Mouse (Mus musculus): ENCODE measurements around the gene Ddx56.
"Not testable (repeated sequence)": the region's sequence is repeated elsewhere in the genome, so short reads cannot be mapped to it uniquely, and the experiment has no call there.

Gene Ddx56

DNA sequence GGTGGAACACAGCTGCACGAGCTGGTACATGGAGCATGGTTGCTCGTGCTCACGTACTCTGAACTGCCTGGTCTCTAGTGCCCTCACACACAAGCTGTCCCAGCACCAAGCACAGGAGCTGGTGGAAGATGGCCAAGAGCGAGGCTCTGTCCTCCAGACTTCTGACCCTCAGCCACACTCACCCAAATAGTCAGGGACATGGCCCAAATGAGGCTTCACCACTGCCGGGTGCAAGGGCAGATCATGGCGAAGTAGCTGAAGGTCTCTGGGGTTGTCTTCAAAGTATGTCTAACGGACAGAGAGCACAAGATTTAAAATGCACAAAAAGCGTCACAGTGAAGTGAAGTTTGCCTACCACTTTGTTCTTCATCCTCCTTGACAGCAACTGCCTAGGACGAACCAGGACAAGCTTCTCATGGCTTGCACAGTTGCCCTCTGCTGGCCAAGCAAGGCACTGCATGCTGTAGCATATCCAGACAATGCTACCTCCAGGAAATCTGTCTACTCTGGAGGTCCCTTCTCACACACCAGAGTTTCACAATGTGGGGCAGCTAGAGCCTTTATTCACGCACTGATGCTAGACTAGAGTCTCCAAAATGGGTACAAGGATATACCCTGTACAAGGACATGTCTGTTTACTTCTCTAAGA, 6.0 kb downstream of the Ddx56 start:
- peak; percentile 93 for DNase-seq (ENCODE audit: low spot score)

DNA sequence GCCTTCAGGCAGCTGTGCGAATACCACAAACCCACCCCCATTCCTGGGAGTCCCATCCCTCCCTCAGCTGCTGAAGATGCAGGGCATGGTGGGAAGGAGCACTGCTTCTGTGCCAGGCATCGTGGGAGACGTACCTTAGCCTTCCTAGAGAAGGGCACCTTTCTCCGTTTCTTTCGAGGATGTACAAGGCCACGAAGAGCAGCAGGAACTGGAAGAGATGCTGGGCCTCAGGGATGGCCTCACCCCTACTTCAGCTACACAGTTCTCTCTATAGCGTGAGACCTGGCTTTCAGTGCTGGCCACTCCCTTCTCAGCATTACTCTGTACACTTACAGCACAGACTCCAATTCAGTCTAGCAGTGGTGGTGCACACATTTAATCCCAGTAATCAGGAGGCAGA, 8.2 kb downstream of the Ddx56 start:
- DNase-seq (ENCODE audit: low spot score): no peak

DNA sequence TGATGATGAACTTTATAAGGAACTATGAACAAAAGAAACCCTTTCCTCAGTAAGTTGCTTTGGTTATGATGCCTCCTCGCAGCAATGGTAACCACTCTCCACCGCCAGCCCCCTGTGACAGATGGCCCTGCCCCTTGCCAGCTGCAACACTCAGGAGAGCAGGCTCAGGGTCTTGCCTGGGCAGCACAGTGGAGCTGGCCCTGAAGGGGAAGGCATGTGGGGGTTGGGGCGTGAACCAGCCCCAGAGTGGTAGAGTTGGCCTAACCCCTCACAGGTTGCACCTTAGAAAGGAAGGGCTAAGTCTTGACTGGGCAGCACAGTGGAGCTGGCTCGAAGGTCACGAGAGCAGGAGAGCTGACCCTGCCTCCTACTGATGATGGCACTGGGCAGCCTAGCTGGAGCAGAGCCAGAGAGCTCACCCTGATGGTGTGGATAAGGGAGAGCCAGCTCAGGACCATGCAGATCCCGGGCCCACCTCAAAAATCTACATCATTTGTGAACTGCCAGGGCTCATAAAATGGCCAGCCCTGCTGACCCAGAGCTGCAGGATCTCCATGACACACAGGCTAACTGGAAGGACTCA, 11.0 kb downstream of the Ddx56 start:
- DNase-seq (ENCODE audit: low spot score): no peak

DNA sequence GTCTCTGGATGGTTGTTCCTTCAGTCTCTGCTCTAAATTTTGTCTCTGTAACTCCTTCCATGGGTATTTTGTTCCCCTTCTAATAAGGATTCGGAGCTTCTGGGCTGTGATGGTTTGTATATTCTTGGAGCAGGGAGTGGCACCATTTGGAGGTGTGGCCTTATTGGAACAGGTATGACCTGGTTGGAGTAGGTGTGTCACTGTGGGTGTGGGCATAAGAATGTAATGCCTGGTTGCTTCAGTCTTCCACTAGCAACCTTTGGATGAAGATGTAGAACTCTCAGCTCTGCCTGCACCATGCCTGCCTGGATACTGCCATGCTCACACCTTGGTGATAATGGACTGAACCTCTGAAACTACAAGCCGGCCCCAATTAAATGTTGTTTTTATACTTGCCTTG, 13.0 kb downstream of the Ddx56 start:
- DNase-seq (ENCODE audit: low spot score): not testable (repeated sequence)

DNA sequence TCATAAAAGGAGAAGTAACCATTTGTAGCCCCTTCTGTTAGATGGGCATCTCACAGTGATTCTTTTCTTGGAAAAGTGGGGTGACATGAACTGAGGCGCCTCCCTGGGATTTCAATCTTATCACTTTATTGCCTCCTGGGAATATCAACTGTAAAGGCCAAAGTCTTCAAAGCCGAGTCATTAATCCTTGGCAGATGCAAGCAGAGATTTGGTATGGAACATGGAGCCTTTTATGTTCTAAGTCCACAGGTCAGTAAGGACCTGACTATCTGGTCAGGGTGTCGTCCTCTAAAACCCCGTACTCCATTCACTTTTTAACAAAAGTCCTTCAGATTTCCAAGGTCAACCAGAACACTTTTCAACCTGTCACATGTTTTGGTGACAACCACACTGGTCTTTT, 14.7 kb downstream of the Ddx56 start:
- DNase-seq (ENCODE audit: low spot score): no peak

DNA sequence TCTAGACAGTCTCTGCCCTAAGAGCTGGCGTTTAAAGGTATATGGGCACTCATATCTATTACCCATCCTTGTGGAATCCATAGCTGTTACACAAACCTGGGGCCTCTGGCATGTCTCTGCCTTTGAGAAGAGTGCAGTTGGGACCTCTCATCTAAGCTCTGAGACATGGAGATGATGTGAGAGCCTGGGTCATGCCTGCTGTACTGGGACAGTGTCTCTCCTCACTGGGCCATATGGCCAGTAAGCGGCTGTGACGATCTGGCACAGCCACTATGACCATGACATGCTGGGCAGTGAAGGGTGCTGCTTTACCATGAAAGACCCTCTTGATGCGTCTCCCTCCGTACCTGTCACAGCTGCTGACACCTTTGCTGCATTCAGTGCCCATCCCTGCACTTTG, 15.3 kb downstream of the Ddx56 start:
- no peak for DNase-seq (ENCODE audit: low spot score)

DNA sequence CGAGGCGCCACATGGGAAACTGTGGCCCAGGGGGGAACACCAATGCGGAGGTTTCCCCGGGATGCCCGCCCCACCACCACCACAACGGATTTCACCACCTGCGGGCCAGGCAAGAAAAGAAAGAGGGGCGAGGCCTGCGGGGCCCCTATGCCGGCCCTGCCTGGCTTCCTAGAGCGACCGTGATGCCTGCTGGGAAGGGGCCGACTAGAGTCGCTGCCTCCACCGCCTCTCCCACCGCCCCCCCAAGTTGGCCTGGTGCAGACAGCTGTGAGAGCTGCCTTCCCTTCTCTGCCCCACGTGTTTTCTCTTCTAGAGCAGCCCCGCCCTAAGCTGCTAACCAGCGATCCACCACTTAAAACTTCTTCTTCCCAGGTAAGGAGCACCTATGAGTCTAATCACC, 22.9 kb downstream of the Ddx56 start:
- DNase-seq (ENCODE audit: low spot score): no peak

DNA sequence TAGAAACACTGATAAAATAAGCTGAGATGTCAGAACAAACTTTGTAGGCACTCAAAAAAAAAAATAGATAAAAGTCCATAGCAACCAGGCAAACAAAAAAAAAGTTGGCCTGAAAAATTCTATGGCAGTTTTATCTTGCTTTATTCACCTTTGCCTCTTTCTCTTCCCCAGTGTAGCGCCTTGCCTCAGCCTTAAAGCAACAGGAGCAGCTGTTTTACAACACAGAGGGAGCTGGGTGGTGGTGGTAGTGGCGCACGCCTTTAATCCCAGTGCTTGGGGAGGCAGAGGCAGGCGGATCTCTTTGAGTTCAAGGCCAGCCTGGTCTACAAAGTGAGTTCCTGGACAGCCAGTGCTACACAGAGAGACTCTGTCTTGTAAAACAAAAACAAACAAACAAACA, 34.5 kb downstream of the Ddx56 start:
- DNase-seq (ENCODE audit: low spot score): no peak

DNA sequence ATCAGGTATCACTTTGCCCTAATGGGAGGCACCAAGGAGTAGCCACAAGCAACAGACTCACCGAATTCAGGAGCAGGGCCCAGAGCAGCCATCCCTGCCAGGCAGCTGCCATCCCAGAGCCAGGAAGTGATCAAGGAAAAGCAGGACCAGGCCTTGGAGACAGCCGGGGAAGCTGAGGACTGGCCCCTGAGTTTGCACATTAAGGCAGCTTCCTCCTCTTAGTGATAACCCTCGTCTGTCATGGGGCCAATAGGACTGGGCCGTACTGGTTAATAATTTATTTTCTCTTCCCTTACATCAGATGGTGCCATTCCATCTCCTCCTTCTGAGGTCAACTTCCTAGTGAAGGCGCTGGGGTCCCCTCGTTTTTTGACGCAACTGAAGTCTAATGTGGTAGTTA, 37.6 kb downstream of the Ddx56 start, which contains the start of gene Npc1l1:
Gene Npc1l1, minus strand, starts transcription at position 132 of the 400 bp plus-strand sequence.
- DNase-seq (ENCODE audit: low spot score): no peak

DNA sequence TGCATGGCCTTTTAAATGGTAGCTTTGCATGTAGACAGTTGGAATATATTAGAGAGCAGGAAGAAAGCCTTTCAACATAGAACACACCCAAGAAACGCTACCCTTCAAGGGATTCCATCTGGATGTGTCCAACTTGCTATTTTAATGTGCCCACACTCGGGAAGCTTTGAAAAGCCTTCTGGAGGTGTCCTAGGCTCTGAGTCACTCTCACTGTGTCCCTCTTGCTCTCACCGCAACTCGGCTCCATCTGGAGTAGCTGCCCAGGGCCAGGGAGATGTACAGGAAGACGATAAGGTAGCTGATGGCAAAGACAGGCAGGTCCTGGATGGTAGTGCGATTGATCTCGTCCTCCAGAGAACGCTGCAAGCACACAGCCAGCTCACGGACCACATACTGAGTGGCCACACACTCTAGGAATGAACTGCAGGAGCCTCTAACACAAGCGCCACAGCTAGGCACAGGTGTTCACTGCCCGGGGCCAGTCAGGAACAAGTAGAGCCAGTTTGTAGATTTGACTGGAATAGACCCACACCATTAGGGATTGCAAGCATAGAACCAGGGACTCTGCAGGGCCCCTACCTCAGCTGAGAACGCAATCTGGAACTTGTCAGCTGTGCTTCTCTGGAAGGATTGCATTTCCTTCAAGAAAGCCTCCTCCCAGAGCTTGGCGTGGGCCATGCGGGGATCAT, 42.9 kb downstream of the Ddx56 start:
- DNase-seq (ENCODE audit: low spot score): no peak

DNA sequence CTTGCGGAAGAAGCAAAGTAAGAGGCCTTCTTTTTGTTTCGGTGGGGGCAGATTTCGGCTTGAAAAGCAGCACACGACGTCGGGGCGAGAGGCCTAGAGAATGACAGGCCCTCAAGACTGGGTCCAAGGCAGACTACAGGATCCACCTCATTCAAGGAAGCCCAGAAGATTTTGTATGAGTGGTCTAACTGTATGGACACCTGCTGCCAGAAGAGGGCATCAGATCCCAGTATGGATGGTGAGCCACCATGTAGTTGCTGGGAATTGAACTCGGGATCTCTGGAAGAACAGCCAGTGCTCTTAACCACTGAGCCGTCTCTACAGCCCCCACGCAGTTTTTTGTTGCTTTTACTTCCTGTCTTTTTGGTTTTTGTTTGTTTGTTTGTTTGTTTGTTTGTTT, 45.4 kb downstream of the Ddx56 start:
- no peak for DNase-seq (ENCODE audit: low spot score)

DNA sequence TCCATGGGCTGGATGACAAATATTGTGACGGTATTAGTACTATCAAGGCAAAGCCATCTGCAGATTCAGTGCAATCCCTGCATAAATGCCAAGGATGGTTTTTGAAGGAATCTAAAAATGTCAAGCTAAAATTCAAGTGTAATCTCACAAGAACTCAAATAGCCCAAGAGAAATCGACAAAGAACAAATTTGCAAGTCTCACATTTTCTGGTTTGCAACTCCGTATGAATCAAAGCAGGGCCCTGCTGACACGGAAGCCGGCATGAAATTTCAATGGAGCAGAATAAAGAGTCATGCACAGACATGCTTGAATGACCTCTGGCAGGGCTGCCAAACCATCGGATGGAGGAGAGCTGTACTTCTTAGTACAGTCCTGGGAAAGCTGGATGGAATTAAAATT, 47.6 kb downstream of the Ddx56 start:
- no peak for DNase-seq (ENCODE audit: low spot score)

DNA sequence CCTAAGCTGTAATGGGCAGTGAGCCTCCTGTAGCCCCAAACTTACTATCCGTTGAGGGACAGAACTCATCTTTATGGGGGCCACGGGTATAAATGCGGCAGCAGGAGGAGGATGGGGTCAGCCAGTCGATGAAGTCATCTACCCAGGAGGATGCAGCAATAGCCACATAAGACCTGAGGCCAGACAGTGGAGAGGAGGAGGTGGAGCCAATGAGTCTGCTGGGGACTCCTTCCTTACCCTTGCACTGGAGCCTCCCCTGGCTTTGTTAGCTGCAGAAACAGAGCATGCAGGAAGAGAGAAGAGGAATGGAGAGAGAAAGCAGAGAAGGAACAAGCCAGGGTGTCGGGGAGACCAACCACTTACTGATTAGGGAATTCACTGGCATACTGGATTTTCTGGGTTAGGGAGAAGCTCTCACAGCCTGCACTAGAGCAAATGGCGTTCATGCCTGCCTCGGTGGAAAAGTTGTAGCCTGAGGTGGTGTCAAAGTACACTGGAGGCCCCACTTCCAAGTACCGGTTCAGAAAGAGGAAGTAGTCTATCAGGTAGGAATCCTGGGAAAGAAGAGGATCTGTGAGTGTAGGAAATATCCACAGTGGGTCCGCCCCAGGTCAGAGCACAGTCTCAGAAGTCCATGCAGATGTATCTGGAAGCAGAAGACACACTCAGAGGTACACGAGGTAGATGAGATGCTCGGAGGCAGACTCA, 49.2 kb downstream of the Ddx56 start:
- no peak for DNase-seq (ENCODE audit: low spot score)

DNA sequence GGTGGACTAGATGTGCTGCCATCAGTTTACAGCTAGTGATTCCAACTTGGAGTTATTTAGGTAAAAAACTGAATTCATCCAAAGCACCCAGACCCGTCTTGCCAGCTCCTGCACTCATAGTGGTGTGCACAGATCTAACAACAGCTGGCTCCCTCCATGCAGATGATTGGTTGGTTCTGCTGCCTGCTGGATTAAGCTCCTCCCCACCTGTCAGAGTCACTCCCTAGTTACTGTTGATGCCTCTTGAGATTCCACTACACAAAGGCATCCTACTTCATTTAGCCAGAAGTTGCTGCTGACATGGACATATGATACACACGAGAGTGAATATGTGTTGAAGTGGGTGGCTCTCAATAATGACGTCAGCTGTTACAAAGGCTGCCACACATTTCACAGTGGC, 50.7 kb downstream of the Ddx56 start:
- no peak for DNase-seq (ENCODE audit: low spot score)

All from embryo, embryonic 10 days (tissue).